Mouse (Mus musculus) intestine, embryonic 16.5 days (tissue): ENCODE data around the gene Snrpe. TPM values are rescaled to one million over a fixed set of nuclear protein-coding genes. Genes with fewer than 3 reads are reported as not detected.

ENCODE experiments used
- ATAC-seq: fragments of 200-750 bp; cut with Nextera tagmentation; 2 replicates; pipeline ENCODE4 v1.8.0; 2017; ENCODE audit warnings: moderate TSS enrichment, moderate library complexity
- H3K27ac ChIP-seq: fragments of 300-500 bp; sonication (generic); 2 replicates; pipeline ENCODE4 v1.5.1; 2014; ENCODE audit warnings: mild to moderate bottlenecking, low read length
- H3K27me3 ChIP-seq: fragments of 300-500 bp; sonication (generic); replicated peaks from 2 replicates; pipeline ENCODE4 v1.6.1; 2014; ENCODE audit warnings: low read length, control low read depth, mixed read lengths; ENCODE audit not compliant: control insufficient read depth, insufficient read depth
- H3K36me3 ChIP-seq: fragments of 300-500 bp; sonication (generic); 2 replicates; pipeline ENCODE4 v1.6.1; 2014; ENCODE audit warnings: low read length, control low read depth; ENCODE audit not compliant: control insufficient read depth, insufficient read depth
- H3K4me1 ChIP-seq: fragments of 300-500 bp; sonication (generic); 2 replicates; pipeline ENCODE4 v1.6.1; 2014; ENCODE audit warnings: low read length, control low read depth, mixed read lengths; ENCODE audit not compliant: control insufficient read depth, insufficient read depth
- H3K4me2 ChIP-seq: fragments of 300-500 bp; sonication (generic); 2 replicates; pipeline ENCODE4 v1.6.1; 2014; ENCODE audit warnings: low read depth, low read length, control low read depth
- H3K4me3 ChIP-seq: fragments of 300-500 bp; sonication (generic); 2 replicates; pipeline ENCODE4 v1.5.1; 2014; ENCODE audit warnings: mild to moderate bottlenecking, low read length
- H3K9ac ChIP-seq: fragments of 300-500 bp; sonication (generic); 2 replicates; pipeline ENCODE4 v1.6.1; 2014; ENCODE audit warnings: low read depth, low read length
- H3K9me3 ChIP-seq: fragments of 300-500 bp; sonication (generic); 2 replicates; pipeline ENCODE4 v1.6.1; 2016; ENCODE audit warnings: low read length, control low read depth; ENCODE audit not compliant: control insufficient read depth
- WGBS: fragments of 180-500 bp; shearing (Covaris S2); extraction: QIAGEN DNeasy Blood & Tissue Kit; methylation state at CpG from one replicate; pipeline ENCODE4 v1.1.7; 2014; 5-methylcytosine and 5-hydroxymethylcytosine counted together
- polyA plus RNA-seq: library from polyadenylated mRNA; unstranded; fragments of >200 nt; fragmentation: Nextera tagmentation; extraction: Ambion mirVana; gene quantifications from 2 replicates; pipeline ENCODE4 v1.2.1, GENCODE M21; 2015

Gene Snrpe
- polyA plus RNA-seq, 1 experiment from 2014 or later: 495 TPM

DNA sequence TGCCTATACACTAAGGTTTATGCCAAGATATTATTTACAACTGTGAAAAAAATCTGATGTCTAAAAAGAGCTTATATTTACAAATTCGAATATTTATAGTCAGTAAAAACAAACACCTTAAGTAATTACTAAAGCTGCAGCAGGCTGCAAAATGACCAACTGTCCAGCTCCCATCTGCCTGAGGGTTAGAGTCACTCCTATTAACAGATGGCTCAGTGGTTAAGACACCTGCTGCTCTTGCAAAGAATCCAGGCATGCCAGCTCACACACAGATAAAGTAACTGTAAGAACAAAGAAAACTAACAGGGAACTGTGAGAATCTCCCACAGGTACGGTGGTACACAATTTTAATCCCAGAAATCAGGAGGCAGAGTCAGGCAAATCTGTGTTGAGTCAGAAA lies 15.0 kb upstream of the Snrpe start:
- 75% methylated on average over 2 of the region's 2 CpGs for WGBS
- H3K9me3 ChIP-seq: no peaks in the 10 kb centered on the region
- no peak overlapping the region for H3K9ac ChIP-seq
- H3K4me3 ChIP-seq: no peak overlapping the region
- no peak overlapping the region for H3K4me2 ChIP-seq
- no peak overlapping the region for H3K27ac ChIP-seq
- peaks cover 28% of the 10 kb centered on the region for H3K36me3 ChIP-seq
- H3K4me1 ChIP-seq: no peaks in the 10 kb centered on the region
- no peaks in the 10 kb centered on the region for H3K27me3 ChIP-seq
- no peak for ATAC-seq

DNA sequence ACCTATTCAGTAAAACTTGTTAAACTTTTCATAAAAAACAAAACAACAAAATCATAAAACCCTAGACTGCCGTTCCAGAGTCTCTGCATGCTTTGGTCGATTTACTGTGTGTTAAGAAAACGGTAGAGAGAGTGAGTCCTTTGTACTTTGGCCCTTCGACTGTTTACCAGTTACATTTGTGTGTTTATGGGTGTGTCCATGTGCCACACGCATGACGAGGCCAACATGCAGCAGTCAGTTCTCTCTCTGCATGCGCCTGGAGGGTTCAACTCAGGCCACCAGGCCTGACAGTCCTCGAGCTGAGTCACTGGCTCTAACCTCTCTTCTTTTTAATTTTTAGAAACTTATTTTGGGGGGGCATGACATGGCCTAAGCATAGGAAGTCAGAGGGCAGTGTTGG lies 8.2 kb upstream of the Snrpe start:
- Histone ChIP-seq H3K4me2 (no peak overlapping the region), H3K27me3 (no peaks in the 10 kb centered on the region), H3K9me3 (no peaks in the 10 kb centered on the region), H3K9ac (no peak overlapping the region), H3K4me1 (no peaks in the 10 kb centered on the region), H3K4me3 (no peak overlapping the region), H3K36me3 (peaks cover 15% of the 10 kb centered on the region), H3K27ac (no peak overlapping the region)
- ATAC-seq: peak; percentile 71
- 61% methylated on average over 8 of the region's 8 CpGs for WGBS

DNA sequence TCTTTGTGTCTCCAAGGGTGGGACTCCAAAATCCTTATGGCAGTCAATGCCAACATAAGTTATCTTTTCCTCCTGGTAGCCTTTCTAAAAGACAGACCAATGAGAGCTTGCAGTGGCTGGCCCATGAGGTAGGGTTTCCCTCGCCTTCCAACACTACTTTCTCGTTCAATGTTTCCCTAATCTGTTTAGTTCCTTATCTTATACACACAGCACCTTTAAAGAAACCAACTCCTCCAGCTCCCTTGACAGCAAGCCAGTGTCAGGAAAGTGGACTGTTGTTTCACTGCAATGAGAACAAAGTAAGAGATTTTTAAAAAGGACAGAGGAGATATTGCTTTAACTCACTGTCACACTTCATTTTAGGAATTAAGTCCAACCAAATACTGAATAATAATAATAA lies 7.8 kb upstream of the Snrpe start:
- no peaks in the 10 kb centered on the region for H3K9me3 ChIP-seq
- no peaks in the 10 kb centered on the region for H3K27me3 ChIP-seq
- H3K9ac ChIP-seq: no peak overlapping the region
- 42% methylated on average over 2 of the region's 2 CpGs for WGBS
- H3K4me1 ChIP-seq: no peaks in the 10 kb centered on the region
- H3K27ac ChIP-seq: no peak overlapping the region
- no peak overlapping the region for H3K4me3 ChIP-seq
- ATAC-seq: peak; percentile 29; the same call in 1 of the 2 replicates
- peaks cover 14% of the 10 kb centered on the region for H3K36me3 ChIP-seq
- no peak overlapping the region for H3K4me2 ChIP-seq

DNA sequence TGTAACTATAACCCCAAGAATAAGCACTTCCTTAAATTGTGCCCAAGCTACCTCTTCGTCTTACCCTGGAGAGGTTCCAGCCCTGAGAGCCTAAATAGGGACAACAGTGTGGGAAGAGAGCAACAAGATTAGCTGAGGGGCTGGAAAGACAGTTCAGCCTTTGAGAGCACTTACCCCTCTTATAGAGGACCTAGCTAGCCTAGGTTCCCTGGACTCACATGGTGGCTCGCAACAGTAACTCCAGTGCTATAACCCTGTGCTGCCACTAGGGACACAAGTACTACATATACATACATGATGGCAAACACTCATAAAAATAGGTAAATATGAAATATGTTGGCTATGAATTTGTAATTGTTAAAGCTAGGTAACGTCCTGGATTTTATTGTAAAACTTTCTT lies 3.7 kb upstream of the Snrpe start:
- H3K4me3 ChIP-seq: no peak overlapping the region
- H3K9me3 ChIP-seq: no peaks in the 10 kb centered on the region
- H3K27me3 ChIP-seq: no peaks in the 10 kb centered on the region
- no peaks in the 10 kb centered on the region; the same call in 1 of the 2 replicates for H3K36me3 ChIP-seq
- no peak overlapping the region for H3K4me2 ChIP-seq
- no peak for ATAC-seq
- H3K4me1 ChIP-seq: peaks cover 6% of the 10 kb centered on the region; the same call in 1 of the 2 replicates
- H3K9ac ChIP-seq: no peak overlapping the region
- H3K27ac ChIP-seq: no peak overlapping the region
- 82% methylated on average over 3 of the region's 3 CpGs for whole genome bisulfite sequencing

DNA sequence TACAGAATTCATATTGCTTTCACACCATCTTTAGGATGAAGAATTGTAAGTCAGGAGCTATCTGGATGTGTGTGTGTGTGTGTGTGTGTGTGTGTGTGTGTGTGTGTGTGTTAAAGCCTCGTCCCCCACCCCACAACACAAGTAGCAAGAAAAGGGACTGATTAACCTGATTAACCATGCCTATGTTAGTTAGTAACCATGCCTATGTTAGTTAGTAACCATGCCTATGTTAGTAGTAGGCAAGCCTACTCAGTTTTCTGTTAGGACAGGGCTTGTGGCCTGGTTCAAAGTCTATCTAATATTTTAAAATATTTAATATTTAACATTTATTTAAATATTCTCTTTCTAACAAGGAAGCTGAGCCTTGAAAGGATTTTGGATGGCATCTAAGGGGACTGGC lies 1.3 kb upstream of the Snrpe start:
- no peak overlapping the region for H3K4me3 ChIP-seq
- 0 out of 2 replicates have a peak, but pooled peaks cover 2% of the 10 kb centered on the region for H3K36me3 ChIP-seq
- H3K4me2 ChIP-seq: no peak overlapping the region
- H3K4me1 ChIP-seq: peaks cover 8% of the 10 kb centered on the region; the same call in 1 of the 2 replicates
- H3K9ac ChIP-seq: no peak overlapping the region
- H3K27me3 ChIP-seq: no peaks in the 10 kb centered on the region
- no peak for ATAC-seq
- no peaks in the 10 kb centered on the region for H3K9me3 ChIP-seq
- H3K27ac ChIP-seq: no peak overlapping the region
- 77% methylated on average over 1 of the region's 1 CpGs for whole genome bisulfite sequencing

DNA sequence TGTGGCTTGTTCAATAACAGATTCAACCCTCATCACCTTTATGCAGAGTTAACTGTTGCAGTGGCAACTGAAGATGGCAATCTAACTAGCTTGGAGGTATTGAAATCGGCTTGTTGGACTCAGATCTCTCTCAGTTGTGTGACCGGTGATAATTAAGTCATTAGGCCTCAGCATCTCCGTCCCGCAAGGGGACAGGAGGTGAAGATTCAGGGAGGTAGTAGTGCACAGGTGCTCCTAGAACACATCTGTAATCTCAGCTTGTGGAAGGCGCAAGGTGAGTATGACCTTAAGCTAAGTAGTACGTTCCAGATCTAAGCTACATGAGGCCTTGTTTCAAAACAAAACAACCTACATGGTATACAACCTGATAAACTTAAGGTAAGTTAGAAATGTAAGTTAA lies 510 bp upstream of the Snrpe start:
- no peaks in the 10 kb centered on the region for H3K9me3 ChIP-seq
- H3K4me2 ChIP-seq: no peak overlapping the region
- peaks cover 8% of the 10 kb centered on the region; the same call in 1 of the 2 replicates for H3K4me1 ChIP-seq
- H3K4me3 ChIP-seq: no peak overlapping the region
- no peak overlapping the region for H3K27ac ChIP-seq
- no peaks in the 10 kb centered on the region for H3K27me3 ChIP-seq
- H3K9ac ChIP-seq: no peak overlapping the region
- 56% methylated on average over 6 of the region's 6 CpGs for WGBS
- ATAC-seq: peak; percentile 3; the same call in 1 of the 2 replicates
- H3K36me3 ChIP-seq: 0 out of 2 replicates have a peak, but pooled peaks cover 2% of the 10 kb centered on the region

DNA sequence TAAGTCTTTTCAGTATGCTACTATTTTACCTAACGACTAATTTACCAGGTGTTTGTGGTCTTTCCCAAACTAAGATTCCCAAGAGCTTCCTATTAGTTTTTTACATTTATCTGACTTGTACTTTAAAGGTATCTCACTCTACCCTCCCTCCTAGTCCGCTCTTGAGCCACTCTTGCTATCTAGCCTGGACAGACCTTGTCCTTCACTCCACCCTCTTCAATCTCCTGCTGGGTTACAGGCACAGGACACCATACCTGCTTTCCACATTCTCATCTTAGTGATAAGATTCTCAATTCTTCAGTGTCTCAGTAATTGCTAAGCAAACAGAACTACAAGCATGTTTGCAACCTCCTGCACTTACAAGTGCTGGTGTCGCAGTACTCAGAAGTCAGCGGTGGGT lies 6.9 kb downstream of the Snrpe start:
- no peaks in the 10 kb centered on the region for H3K27me3 ChIP-seq
- H3K4me3 ChIP-seq: no peak overlapping the region
- H3K27ac ChIP-seq: no peak overlapping the region
- peaks cover 9% of the 10 kb centered on the region for H3K36me3 ChIP-seq
- WGBS: 89% methylated on average over 4 of the region's 4 CpGs
- ATAC-seq: no peak
- 0 out of 2 replicates have a peak, but pooled peaks cover 2% of the 10 kb centered on the region for H3K4me1 ChIP-seq
- H3K9ac ChIP-seq: no peak overlapping the region
- H3K9me3 ChIP-seq: no peaks in the 10 kb centered on the region
- H3K4me2 ChIP-seq: no peak overlapping the region

DNA sequence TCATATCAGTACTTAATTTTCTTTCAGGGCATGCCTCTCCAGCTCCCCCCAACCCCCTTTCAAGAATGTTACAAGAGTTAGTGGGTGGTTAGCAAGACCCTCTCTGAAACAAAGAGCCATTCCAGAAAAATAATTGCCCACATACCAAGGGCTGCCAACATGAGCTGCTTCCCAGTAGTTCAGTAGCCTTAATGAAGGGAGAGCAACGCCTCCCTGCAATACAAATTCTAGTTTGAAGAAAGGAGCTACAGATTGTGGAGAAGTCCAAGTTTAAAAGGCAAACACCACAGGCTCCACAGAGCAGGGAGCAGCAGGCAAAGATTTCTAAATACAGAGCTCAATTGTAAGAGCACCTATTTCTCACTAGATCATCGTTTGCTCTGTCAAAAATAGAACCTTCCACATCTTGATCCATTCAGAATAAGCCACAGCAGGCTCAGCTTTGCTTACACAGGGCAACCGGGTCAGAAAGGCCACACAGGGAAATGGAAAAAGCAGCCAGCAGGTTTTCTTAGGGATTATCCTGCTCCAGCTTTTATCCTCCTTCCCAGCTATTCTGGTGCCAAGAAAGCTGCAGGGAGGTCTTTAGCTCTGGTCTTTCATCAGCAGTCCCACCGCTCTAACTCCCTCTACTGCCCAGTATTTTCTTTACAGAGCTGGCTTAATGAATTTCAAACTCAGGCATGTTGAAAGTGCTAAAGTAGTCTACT lies 13.6 kb downstream of the Snrpe start:
- Histone ChIP-seq H3K27ac (no peak overlapping the region), H3K4me1 (no peaks in the 10 kb centered on the region), H3K36me3 (no peaks in the 10 kb centered on the region), H3K9ac (no peak overlapping the region), H3K4me2 (no peak overlapping the region), H3K27me3 (no peaks in the 10 kb centered on the region), H3K4me3 (no peak overlapping the region), H3K9me3 (no peaks in the 10 kb centered on the region)
- 16% methylated on average over 4 of the region's 4 CpGs for whole genome bisulfite sequencing
- no peak for ATAC-seq

DNA sequence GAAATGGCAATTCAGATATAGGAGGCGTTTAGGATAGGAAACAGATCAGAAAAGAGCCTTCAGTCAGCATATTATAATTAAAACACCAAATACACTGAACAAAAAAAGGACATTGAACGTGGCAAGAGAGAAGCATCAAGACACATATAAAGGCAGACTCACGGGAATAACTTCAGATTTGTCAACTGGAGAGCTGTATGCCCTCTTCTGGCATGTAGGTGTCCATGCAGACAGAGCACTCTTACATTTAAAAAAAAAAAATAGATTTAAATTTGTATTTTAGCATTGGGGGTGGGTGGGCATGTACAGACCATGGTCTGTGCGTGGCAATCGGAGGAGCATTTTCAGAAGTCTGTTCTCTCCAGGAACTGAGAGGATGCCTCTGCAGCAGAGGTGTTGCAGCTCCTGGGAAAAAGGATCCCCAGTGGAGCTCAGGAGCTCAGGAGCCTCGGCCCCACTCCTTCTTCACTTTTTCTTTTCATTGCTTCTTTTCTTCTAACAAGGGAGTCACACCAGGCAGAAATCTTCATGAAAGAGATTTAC lies 24.0 kb downstream of the Snrpe start:
- WGBS: 76% methylated on average over 6 of the region's 6 CpGs
- H3K4me3 ChIP-seq: no peak overlapping the region
- ATAC-seq: no peak

More for the DNA sequence above, 24.0 kb downstream of the Snrpe start:
- H3K4me1 ChIP-seq: no peaks in the 10 kb centered on the region
- H3K36me3 ChIP-seq: no peaks in the 10 kb centered on the region
- H3K4me2 ChIP-seq: no peak overlapping the region
- H3K27me3 ChIP-seq: no peaks in the 10 kb centered on the region
- no peak overlapping the region for H3K27ac ChIP-seq
- H3K9ac ChIP-seq: no peak overlapping the region
- H3K9me3 ChIP-seq: no peaks in the 10 kb centered on the region
